Mouse (Mus musculus): ENCODE data around the gene Car14.
"Not testable (repeated sequence)": the region's sequence is repeated elsewhere in the genome, so short reads cannot be mapped to it uniquely, and the experiment has no call there.

Car14 gene

DNA sequence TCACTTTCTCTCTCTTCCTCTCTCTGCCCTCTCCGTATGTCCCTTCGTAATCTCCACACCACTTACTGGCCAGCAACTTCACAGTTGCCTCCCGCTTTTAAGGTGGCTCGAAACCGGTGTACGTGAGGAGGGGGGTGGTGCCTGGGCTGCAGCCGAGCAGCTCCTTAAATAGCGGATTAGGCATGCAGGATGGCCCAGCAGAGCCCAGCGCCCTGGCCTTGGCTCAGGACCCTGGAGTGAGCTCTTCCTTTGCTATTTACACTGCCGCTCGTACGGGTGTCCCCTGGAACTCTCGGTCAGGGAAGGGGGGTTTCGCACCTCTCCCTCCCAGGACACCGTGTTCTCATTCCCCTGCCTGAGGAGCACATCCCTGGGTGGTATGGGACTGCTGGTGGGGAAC lies at the start of gene Car14:
Car14 (minus strand) TSS at position 124 of the 400 bp plus-strand sequence.
- no peak for DNase-seq (ENCODE audit: low read depth, low spot score)

DNA sequence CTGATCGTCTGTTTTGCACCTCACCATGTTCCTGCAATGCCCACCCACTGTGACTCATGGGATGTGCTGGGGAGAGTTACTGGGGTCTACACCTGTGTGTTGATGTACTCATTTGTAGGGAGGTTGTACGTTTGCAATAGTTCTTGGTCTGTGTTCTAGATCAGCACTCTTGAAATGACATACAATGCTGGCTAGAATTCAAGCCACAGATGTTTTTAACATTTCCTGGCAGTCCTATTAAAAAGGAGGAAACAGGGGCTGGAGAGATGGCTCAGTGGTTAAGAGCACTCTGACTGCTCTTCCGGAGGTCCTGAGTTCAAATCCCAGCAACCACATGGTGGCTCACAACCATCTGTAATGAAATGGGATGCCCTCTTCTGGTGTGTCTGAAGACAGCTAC lies 49.0 kb upstream of the Car14 start:
- DNase-seq (ENCODE audit: low read depth, low spot score), result no peak

DNA sequence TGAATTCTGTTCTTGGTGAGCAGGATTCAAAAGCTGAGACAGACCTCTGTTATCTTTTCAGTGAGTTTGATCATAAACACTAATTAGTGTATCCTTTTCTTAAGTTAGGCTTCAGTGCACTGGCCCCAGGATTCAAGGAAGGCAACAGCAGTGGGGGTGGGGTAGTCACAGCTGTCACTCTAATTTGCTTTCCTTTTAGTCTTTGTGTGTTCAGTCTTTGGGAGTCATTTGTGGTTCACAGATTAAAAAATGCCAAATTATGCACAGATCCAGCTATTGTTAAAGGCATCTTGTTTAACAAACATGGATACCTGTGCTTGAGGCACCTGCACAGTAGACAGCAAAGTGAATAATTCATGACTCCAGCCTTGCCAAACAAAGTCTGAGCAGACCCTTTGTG lies 48.5 kb upstream of the Car14 start:
- no peak for DNase-seq (ENCODE audit: low read depth, low spot score)

DNA sequence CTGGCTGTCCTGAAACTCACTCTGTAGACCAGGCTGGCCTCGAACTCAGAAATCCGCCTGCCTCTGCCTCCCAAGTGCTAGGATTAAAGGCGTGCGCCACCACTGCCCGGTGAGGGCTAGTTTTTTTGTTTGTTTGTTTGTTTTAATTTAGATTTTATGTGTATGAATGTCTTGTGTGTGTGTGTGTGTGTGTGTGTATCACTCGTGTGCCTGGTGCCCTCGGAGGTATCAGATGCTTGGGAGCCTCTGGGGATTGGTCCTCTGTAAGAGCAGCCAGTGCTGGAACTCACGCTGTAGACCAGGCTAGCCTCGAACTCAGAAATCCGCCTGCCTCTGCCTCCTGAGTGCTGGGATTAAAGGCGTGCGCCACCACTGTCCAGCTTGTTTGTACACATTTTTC lies 47.1 kb upstream of the Car14 start:
- not testable (repeated sequence) for DNase-seq (ENCODE audit: low read depth, low spot score)

DNA sequence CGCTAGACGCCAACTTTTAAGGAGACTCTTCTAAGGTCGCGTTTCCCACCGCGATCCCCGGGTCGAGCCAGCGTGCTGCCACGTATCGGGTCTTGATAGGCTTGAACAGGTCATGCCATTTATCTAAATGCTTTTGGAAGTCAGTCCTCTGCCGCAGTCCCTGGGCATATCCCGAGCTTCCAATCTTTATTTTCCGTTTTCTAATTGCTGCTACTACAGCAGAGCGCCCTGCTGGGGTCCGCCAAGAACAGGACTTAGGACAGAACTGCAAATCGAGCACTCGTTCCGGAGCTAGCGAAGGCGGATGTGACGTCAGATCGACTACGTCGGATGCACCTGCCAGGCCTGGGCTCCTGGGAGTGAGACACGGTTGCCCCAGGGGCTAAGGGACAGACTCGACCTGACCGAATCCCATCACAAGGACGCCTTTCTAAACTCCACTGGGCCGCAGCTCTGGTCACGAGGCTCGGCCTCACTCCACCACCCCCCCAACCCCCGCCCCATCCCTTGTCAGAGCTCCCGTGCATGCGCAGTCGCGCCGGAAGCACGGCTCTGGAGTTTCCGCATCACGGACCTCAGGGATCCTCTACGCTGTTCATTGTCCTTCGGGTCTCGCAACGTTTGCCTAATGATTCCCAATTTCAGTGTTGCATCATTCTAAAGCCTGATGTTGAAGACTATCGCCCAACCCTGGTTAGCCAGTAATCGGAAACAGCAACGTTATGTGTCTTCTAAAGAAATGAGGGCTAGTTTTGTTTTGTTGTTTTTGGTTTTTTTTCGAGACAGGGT lies 46.5 kb upstream of the Car14 start:
- DNase-seq (ENCODE audit: low read depth, low spot score), result peak; percentile 83

DNA sequence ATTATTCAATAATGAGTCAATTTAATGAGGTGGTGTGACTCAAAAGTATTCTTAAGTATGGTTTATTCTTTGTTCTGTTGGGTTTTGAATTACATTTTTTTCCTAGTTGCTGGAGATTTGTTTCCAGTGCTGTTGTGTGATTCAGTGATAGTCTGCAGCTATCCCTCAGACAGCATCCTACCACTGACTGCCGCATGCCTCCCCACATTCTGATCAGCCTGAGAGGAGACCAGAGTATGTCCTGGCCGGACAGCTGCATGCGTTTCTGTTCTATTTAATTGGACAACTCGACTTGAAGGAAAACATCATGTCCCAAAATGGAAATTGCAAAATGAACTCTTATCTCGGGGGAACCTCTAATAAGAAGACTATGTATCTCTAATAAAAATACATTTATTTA lies 43.8 kb upstream of the Car14 start:
- DNase-seq (ENCODE audit: low read depth, low spot score), result no peak

- DNase-seq (ENCODE audit: low read depth, low spot score), result no peak
Measured at GRCm38 (mm10) chr3:95945731-95946240, 41.3 kb upstream of the Car14 start.

DNA sequence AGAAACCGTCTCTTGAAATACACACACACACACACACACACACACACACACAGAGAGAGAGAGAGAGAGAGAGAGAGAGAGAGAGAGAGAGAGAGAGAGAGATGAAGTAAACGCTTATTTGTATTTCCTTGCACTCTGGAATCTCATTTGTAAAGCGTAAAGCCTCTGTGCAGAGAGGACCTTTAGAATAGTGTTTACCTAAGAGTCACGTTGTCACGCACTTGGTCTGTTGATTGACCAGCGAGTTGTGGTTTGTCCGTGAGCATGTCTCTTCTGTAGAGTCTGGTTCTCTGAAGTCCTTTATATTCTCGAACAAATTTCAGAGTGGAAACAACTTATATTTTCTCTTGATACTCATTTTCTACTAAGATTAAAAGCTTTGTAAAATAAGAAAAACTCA lies 40.3 kb upstream of the Car14 start:
- no peak for DNase-seq (ENCODE audit: low read depth, low spot score)

- no peak for DNase-seq (ENCODE audit: low read depth, low spot score)
Measured at GRCm38 (mm10) chr3:95943226-95943625, 38.7 kb upstream of the Car14 start.

DNA sequence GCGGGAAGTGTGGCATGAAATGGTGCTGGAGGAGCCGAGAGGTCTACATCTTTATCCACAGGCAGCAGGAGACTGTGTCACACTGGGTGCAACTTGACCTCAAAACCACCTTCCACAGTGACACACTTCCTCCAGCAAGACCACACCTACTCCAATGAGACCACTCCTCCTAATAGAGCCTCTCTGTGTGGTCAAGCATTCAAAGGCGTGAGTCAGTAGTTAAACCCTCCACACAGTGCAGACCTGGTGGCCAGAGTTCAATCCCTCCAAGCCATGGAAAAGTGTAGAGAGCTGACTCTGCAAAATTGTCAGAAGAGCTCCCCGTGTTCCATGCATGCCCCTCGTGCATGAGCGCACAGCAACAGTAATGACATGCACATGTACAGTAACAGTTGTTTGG lies 38.3 kb upstream of the Car14 start:
- peak; percentile 28 for DNase-seq (ENCODE audit: low read depth, low spot score)

GRCm38 (mm10) chr3:95938835-95939234 lies 34.3 kb upstream of the Car14 start:
- DNase-seq (ENCODE audit: low read depth, low spot score), result peak; percentile 27

- DNase-seq (ENCODE audit: low read depth, low spot score), result no peak
Measured at GRCm38 (mm10) chr3:95938217-95938616, 33.7 kb upstream of the Car14 start.

DNA sequence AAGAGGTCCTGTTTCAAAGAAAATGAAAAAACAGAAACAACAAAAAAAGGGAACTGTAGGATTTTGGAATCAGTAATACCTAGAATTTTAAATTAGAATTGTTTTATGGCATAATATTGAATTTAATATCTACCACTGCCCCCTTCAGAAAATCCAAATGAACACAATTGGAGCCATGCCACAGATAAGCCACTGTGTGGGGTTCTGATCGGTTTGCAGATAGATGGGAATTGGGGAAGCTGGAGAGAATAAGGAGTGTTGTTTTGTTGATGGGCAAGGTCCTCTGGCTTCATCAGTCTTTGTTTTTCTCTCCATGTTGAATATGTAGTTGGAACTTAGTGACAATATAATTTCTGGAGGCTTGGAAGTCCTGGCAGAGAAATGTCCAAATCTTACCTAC lies 30.0 kb upstream of the Car14 start:
- no peak for DNase-seq (ENCODE audit: low read depth, low spot score)

DNA sequence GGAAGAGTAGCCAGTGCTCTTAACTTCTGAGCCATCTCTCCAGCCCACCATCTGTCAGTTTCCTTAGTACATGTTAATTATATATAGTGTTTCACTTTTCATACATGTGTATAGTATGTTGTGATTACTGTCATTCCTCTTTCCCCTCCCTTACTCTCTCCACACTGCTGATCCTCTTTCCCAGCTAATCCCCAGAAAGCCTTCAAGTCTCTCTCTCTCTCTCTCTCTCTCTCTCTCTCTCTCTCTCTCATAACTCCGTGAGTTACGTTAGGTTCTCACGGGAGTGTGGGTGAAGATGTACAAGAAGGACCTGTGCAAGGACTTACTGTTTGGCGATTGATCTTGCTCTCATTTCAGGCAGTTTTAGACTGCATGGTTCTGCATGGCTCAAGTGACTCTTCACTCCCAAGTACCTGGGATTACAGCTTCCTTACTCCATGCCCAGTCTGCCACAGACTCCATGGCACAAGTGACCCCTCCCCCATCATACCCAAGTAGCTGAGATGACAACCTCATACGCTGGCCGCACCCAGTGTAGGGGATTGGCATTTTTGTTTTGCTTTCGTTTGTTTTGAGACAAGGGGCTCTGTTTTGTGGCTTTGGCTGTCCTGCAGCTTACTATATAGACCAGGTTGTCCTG lies 28.7 kb upstream of the Car14 start:
- DNase-seq (ENCODE audit: low read depth, low spot score), result no peak

GRCm38 (mm10) chr3:95932566-95932965 lies 28.1 kb upstream of the Car14 start:
- DNase-seq (ENCODE audit: low read depth, low spot score), result no peak

GRCm38 (mm10) chr3:95932157-95932556 lies 27.7 kb upstream of the Car14 start:
- DNase-seq (ENCODE audit: low read depth, low spot score), result peak; percentile 46

DNA sequence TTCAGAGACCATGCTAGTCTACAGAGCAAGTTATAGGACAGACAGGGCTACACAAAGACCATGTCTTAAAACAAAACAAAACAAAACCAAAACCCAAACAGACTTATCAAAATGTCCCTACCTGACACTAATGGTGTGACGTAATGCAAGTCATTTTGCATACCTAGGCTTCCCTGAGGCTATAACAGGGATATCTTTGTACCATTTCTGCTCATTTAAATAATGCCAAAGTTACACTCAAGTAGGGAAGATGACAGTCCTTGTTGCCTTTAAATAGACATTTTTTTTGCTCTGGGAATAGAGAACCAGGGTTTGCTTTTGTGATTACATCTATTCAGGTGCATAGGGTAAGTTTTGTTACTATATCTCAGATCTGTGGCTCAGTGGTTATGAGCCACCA lies 27.0 kb upstream of the Car14 start:
- DNase-seq (ENCODE audit: low read depth, low spot score), result no peak

GRCm38 (mm10) chr3:95930471-95930789 lies 25.9 kb upstream of the Car14 start:
- peak; percentile 47 for DNase-seq (ENCODE audit: low read depth, low spot score)

- DNase-seq (ENCODE audit: low read depth, low spot score), result no peak
Measured at GRCm38 (mm10) chr3:95929581-95930470, 25.3 kb upstream of the Car14 start.

- DNase-seq (ENCODE audit: low read depth, low spot score), result peak; percentile 100
Measured at GRCm38 (mm10) chr3:95928658-95929503, 24.4 kb upstream of the Car14 start, which contains the start of gene Anp32e. Anp32e (plus strand) TSS chr3:95929246.

DNA sequence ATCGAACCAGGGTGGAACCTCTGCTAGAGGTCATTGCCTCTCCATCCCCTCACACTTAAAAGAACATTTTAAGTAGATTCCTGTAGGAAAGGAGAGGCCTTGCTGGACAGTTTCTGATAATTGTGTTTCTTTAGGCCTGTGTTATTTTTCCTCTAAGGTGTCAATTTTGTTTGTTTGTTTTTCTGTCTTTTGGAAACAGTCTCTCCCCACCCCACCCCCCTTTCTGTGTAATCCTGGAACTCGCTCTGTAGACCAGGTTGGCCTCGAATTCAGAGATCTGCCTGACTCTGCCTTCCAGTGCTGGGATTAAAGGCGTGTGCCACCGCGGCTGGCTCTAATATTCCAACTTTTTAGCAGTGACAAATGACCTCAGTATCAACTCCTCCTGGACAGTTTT lies 23.8 kb upstream of the Car14 start:
- DNase-seq (ENCODE audit: low read depth, low spot score), result no peak

Measured in 3T3-L1 (cell line).